Mouse (Mus musculus) urinary bladder, postnatal 4 days (tissue): ENCODE measurements around the gene Ctsr.
"Not testable (repeated sequence)": the region's sequence is repeated elsewhere in the genome, so short reads cannot be mapped to it uniquely, and the experiment has no call there.

Experiments used
- DNase-seq, 2 experiments: peaks; one replicate each; pipeline ENCODE4 v3.0.0; 2021 to 2022; ENCODE audit warnings: low spot score in 2 of 2

The Ctsr gene

GRCm38 (mm10) chr13:61164156-61164555, at the start of gene Ctsr:
Gene Ctsr, minus strand, starts transcription at chr13:61164256.
- no peak for DNase-seq

- DNase-seq, result no peak
Observed at GRCm38 (mm10) chr13:61203310-61203709, 39.3 kb upstream of the Ctsr start, which contains the start of gene Cts6. Gene Cts6, minus strand, starts transcription at chr13:61203410.

DNA sequence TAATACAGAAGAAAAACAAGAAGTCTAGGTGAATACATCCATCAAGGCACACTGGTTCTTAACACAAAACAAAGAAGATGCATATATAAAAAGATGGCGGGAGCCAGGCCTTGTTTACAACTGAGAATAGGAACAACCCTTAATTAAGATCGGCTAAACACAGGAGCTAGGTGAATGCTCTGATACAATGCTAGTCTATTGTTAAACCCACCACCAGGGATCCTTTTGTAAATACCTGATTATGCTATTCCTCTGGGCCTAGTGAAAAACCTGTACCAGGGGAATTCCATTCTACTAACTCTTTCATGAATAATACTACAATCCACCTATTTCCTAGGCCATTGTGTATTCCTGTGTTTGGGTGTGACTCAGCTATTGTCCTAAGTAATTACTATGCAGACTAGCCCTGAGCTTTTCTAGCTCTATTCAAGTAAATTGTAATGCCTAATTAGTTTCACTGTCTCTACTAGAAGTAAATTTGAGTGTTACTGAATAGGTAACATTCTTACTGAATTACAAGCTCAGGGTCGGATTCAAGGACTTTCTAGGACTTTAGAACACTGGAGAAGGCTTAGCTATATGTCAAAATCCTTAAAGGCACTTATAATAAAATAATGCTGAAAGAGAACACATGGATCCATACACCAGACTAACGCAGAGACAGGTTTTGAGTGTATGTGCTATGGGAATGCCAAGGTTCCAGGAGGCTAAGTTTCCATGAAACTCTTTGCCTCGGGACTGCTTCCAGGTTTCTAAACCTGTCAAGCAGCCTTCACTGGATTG, 21.3 kb upstream of the Ctsr start:
- DNase-seq, result not testable (repeated sequence)

- no peak for DNase-seq
Observed at GRCm38 (mm10) chr13:61164622-61165021, 566 bp upstream of the Ctsr start.
